Comparison of ENCODE assay signal across 23 mouse cellular contexts in the genomic region with DNA sequence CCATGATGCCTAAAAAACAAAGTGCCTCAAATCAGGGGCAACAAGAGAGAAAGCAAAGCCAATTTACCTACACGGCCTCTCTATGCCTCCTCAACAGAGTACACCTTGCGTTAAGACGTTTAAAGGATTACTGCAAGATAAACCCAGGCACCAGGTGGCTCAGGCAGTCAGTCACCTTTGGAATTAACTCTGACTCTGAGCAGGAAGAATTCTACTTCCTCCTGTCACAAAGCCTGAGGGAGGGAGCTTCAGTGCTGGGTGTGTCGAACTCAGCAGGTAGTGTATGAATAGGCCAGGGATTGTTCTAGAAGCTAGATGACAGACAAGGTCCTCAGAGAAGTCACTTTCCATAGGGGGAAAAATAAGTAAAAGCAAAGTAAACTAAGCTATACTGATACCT. TPM values are rescaled to one million over a fixed set of nuclear protein-coding genes. Genes with fewer than 3 reads are reported as not detected.
DNase-seq lines count a peak whose midpoint lies in the region; ATAC-seq and TF ChIP-seq lines count a peak whose summit lies in the region.
"Had no signal": no experiment of that assay in that cellular context is flagged by ENCODE, and none has a peak within 500 bp of the region (broad histone marks: within the 10 kb centered on the region; RNA-seq: fewer than 3 reads in every experiment).

No protein-coding gene starts in this region.

- WGBS in intestine, embryonic 15.5 days, result 57% methylated on average over 4 of the region's 4 CpGs
- 43% methylated on average over 4 of the region's 4 CpGs for WGBS in stomach, embryonic 14.5 days
- 65% methylated on average over 4 of the region's 4 CpGs for WGBS in heart, adult 2 months
- WGBS in hindbrain, embryonic 13.5 days, result 79% methylated on average over 4 of the region's 4 CpGs

- TF ChIP-seq CTCF in gastrocnemius, adult 2 months (IDR thresholded peaks at IDR 0.05), result no peak
- no peak for TF ChIP-seq CTCF in ES-Bruce4 (IDR thresholded peaks at IDR 0.05; ENCODE audit: low read depth, low read length)
- no peak for TF ChIP-seq CTCF in heart, adult 2 months (IDR thresholded peaks at IDR 0.05)

- peaks cover 10% of the 10 kb centered on the region for H3K4me1 ChIP-seq in ES-Bruce4 (ENCODE audit: control insufficient read depth, insufficient read depth, low read length)
- H3K4me1 ChIP-seq in intestine, embryonic 15.5 days (replicated peaks), result peaks cover 15% of the 10 kb centered on the region
- peaks cover 11% of the 10 kb centered on the region; the same call in 1 of the 2 replicates for H3K4me1 ChIP-seq in stomach, embryonic 14.5 days (ENCODE audit: control insufficient read depth, insufficient read depth, low read length)
- H3K4me1 ChIP-seq in heart, adult 2 months (ENCODE audit: control insufficient read depth, insufficient read depth, low read length), result peaks cover 21% of the 10 kb centered on the region
- H3K4me1 ChIP-seq in hindbrain, embryonic 13.5 days (replicated peaks), result peaks cover 28% of the 10 kb centered on the region

- no peak for TF ChIP-seq POLR2A in ES-Bruce4 (IDR thresholded peaks at IDR 0.05; ENCODE audit: insufficient read depth, low read length)
- TF ChIP-seq POLR2A in heart, adult 2 months (IDR thresholded peaks at IDR 0.05; ENCODE audit: insufficient read depth, low read depth, low read length), result no peak

- H3K4me2 ChIP-seq in intestine, embryonic 15.5 days (replicated peaks), result peak overlapping the region; percentile 45
- no peak overlapping the region for H3K4me2 ChIP-seq in stomach, embryonic 14.5 days (replicated peaks; ENCODE audit: low read depth, low read length)
- H3K4me2 ChIP-seq in hindbrain, embryonic 13.5 days, result no peak overlapping the region
- H3K4me2 ChIP-seq: embryonic facial prominence, embryonic 15.5 days; heart, embryonic 13.5 days; hindbrain, embryonic 15.5 days; liver, embryonic 13.5 days; midbrain, embryonic 12.5 days had no signal

- ATAC-seq in intestine, embryonic 15.5 days, result peak; percentile 78
- ATAC-seq in stomach, embryonic 14.5 days (ENCODE audit: insufficient number of reproducible peaks, insufficient read depth, low FRiP score, low read depth), result no peak
- no peak for ATAC-seq in hindbrain, embryonic 13.5 days (ENCODE audit: low FRiP score)
- ATAC-seq: forebrain, embryonic 14.5 days had no signal

- DNase-seq in gastrocnemius, adult 2 months, result no peak
- DNase-seq in gastrocnemius, postnatal 14 days, result no peak
- no peak for DNase-seq in heart, adult 2 months
- no peak for DNase-seq in heart, postnatal 14 days
- DNase-seq: adrenal gland, postnatal 10 days; cerebellum, adult 2 months; cerebellum, postnatal 25 days; embryo, embryonic 11 days; gastrocnemius, postnatal 10 days; heart, postnatal 36 days; kidney, adult 18-20 months; liver, embryonic 13.5 days; lung, adult 2 months; thymus, postnatal 25 days had no signal

- H3K9me3 ChIP-seq in ES-Bruce4 (replicated peaks; ENCODE audit: control insufficient read depth, insufficient read depth, low read length, poor library complexity, severe bottlenecking), result no peaks in the 10 kb centered on the region
- no peaks in the 10 kb centered on the region for H3K9me3 ChIP-seq in intestine, embryonic 15.5 days
- H3K9me3 ChIP-seq in stomach, embryonic 14.5 days (ENCODE audit: control insufficient read depth, low read depth, low read length), result no peaks in the 10 kb centered on the region
- H3K9me3 ChIP-seq in hindbrain, embryonic 13.5 days, result no peaks in the 10 kb centered on the region
- H3K9me3 ChIP-seq: embryonic facial prominence, embryonic 15.5 days; heart, embryonic 13.5 days; hindbrain, embryonic 15.5 days; liver, embryonic 13.5 days; midbrain, embryonic 12.5 days had no signal

- peaks cover 13% of the 10 kb centered on the region for H3K79me2 ChIP-seq in heart, adult 2 months (replicated peaks; ENCODE audit: control insufficient read depth, insufficient read depth, low read length)

- no peak overlapping the region for H3K4me3 ChIP-seq in gastrocnemius, adult 2 months
- H3K4me3 ChIP-seq in ES-Bruce4 (ENCODE audit: low read depth, low read length), result no peak overlapping the region
- H3K4me3 ChIP-seq in intestine, embryonic 15.5 days (replicated peaks), result no peak overlapping the region
- no peak overlapping the region for H3K4me3 ChIP-seq in stomach, embryonic 14.5 days (ENCODE audit: low read depth, low read length)
- no peak overlapping the region for H3K4me3 ChIP-seq in heart, adult 2 months
- no peak overlapping the region for H3K4me3 ChIP-seq in hindbrain, embryonic 13.5 days
- H3K4me3 ChIP-seq: embryonic facial prominence, embryonic 15.5 days; heart, embryonic 13.5 days; hindbrain, embryonic 15.5 days; liver, embryonic 13.5 days; midbrain, embryonic 12.5 days had no signal

- no peaks in the 10 kb centered on the region for H3K36me3 ChIP-seq in ES-Bruce4 (ENCODE audit: control insufficient read depth, insufficient read depth, low read length, poor library complexity, severe bottlenecking)
- H3K36me3 ChIP-seq in intestine, embryonic 15.5 days, result no peaks in the 10 kb centered on the region
- H3K36me3 ChIP-seq in stomach, embryonic 14.5 days (ENCODE audit: control insufficient read depth, insufficient read depth, low read length), result no peaks in the 10 kb centered on the region
- H3K36me3 ChIP-seq in heart, adult 2 months (ENCODE audit: control insufficient read depth, insufficient read depth, low read length), result peaks cover 16% of the 10 kb centered on the region
- no peaks in the 10 kb centered on the region for H3K36me3 ChIP-seq in hindbrain, embryonic 13.5 days
- H3K36me3 ChIP-seq: embryonic facial prominence, embryonic 15.5 days; hindbrain, embryonic 15.5 days; midbrain, embryonic 12.5 days had no signal

- TF ChIP-seq EP300 in ES-Bruce4 (IDR thresholded peaks at IDR 0.05; ENCODE audit: insufficient read depth, low read depth, low read length), result no peak
- TF ChIP-seq EP300 in heart, adult 2 months (IDR thresholded peaks at IDR 0.05; ENCODE audit: insufficient read depth, low read depth, low read length), result no peak

- H3K27ac ChIP-seq in gastrocnemius, adult 2 months, result peak overlapping the region; percentile 16; the same call in 1 of the 2 replicates
- H3K27ac ChIP-seq in ES-Bruce4 (ENCODE audit: insufficient read depth, low read length), result peak overlapping the region; percentile 74
- peak overlapping the region; percentile 63 for H3K27ac ChIP-seq in intestine, embryonic 15.5 days
- H3K27ac ChIP-seq in stomach, embryonic 14.5 days (ENCODE audit: low read length), result peak overlapping the region; percentile 62; the same call in 1 of the 2 replicates
- H3K27ac ChIP-seq in heart, adult 2 months, result no peak overlapping the region
- H3K27ac ChIP-seq in hindbrain, embryonic 13.5 days, result no peak overlapping the region
- H3K27ac ChIP-seq: embryonic facial prominence, embryonic 15.5 days; heart, embryonic 13.5 days; hindbrain, embryonic 15.5 days; liver, embryonic 13.5 days; midbrain, embryonic 12.5 days had no signal

- no peak overlapping the region for H3K9ac ChIP-seq in ES-Bruce4 (ENCODE audit: low read depth, poor library complexity, severe bottlenecking)
- no peak overlapping the region for H3K9ac ChIP-seq in intestine, embryonic 15.5 days
- H3K9ac ChIP-seq in stomach, embryonic 14.5 days (replicated peaks; ENCODE audit: low read depth, low read length), result no peak overlapping the region
- H3K9ac ChIP-seq in heart, adult 2 months (ENCODE audit: low read depth, low read length), result no peak overlapping the region
- H3K9ac ChIP-seq in hindbrain, embryonic 13.5 days, result no peak overlapping the region
- H3K9ac ChIP-seq: embryonic facial prominence, embryonic 15.5 days; heart, embryonic 13.5 days; hindbrain, embryonic 15.5 days; liver, embryonic 13.5 days; midbrain, embryonic 12.5 days had no signal

- intact Hi-C loops in gastrocnemius, adult 2 months (cut with DNase I), result loop anchor here (5.0 kb wide), 1 partner anchor 71 kb away; no protein-coding TSS in a partner anchor
- intact Hi-C loops in gastrocnemius, postnatal 14 days (cut with DNase I; ENCODE audit: low total_unique reads), result no loop called here
- intact Hi-C loops in heart, adult 2 months (cut with DNase I), result loop anchor here (5.0 kb wide), 1 partner anchor 41 kb away; no protein-coding TSS in a partner anchor
- intact Hi-C loops in heart, postnatal 14 days (cut with DNase I), result no loop called here

- no peaks in the 10 kb centered on the region for H3K27me3 ChIP-seq in ES-Bruce4 (ENCODE audit: control insufficient read depth, insufficient read depth, low read length, poor library complexity, severe bottlenecking)
- H3K27me3 ChIP-seq in intestine, embryonic 15.5 days (replicated peaks), result no peaks in the 10 kb centered on the region
- no peaks in the 10 kb centered on the region for H3K27me3 ChIP-seq in stomach, embryonic 14.5 days (ENCODE audit: control insufficient read depth, insufficient read depth, low read length)
- no peaks in the 10 kb centered on the region for H3K27me3 ChIP-seq in heart, adult 2 months (ENCODE audit: control insufficient read depth, insufficient read depth, low read length)
- no peaks in the 10 kb centered on the region for H3K27me3 ChIP-seq in hindbrain, embryonic 13.5 days
- H3K27me3 ChIP-seq: embryonic facial prominence, embryonic 15.5 days; heart, embryonic 13.5 days; hindbrain, embryonic 15.5 days; liver, embryonic 13.5 days; midbrain, embryonic 12.5 days had no signal

RNA-seq across cellular contexts. Expression of gene Fam120a, which starts 9.2 kb away (rescaled TPM):
- 100 to 1,000 TPM; 111 to 119 TPM for total RNA-seq in gastrocnemius, adult 2 months (2021)
- total RNA-seq in gastrocnemius, postnatal 14 days (2021), result 10 to 100 TPM; 85.7 TPM
- polyA plus RNA-seq in ES-Bruce4 (2011; ENCODE audit: insufficient read depth, insufficient read length, low read depth, missing spikeins), result 92.0 and 96.4 TPM in 2 replicates
- polyA plus RNA-seq in intestine, embryonic 15.5 days (2015; fragmentation: Nextera tagmentation; extraction: Ambion mirVana), result 30.5 and 30.7 TPM in 2 replicates
- polyA plus RNA-seq in stomach, embryonic 14.5 days (2014; fragmentation: Nextera tagmentation; extraction: Ambion mirVana), result 47.3 and 48.1 TPM in 2 replicates
- total RNA-seq in heart, adult 2 months (2021), result 100 to 1,000 TPM; 102 to 106 TPM
- 47.5 and 72.2 TPM in 2 replicates for polyA plus RNA-seq in heart, adult 2 months (2012; rRNA removed)
- total RNA-seq in heart, postnatal 14 days (2021), result 100 to 1,000 TPM; 107 to 109 TPM
- 12.2 and 12.4 TPM in 2 replicates for polyA plus RNA-seq in hindbrain, embryonic 13.5 days (2015; fragmentation: Nextera tagmentation; extraction: Ambion mirVana)

Comparison
In these comparisons a context has a peak if more than half of its experiments do, and no peak if none do; other contexts are left out.
1. intact Hi-C loops: an anchor here in gastrocnemius, adult 2 months (5.0 kb wide) and heart, adult 2 months (5.0 kb wide); none called in gastrocnemius, postnatal 14 days and heart, postnatal 14 days.
2. H3K27ac ChIP-seq: peak in gastrocnemius, adult 2 months (single experiment), ES-Bruce4 (single experiment), intestine, embryonic 15.5 days (single experiment) and stomach, embryonic 14.5 days (single experiment); none in heart, adult 2 months (single experiment) and hindbrain, embryonic 13.5 days (single experiment).